Mouse (Mus musculus): ENCODE measurements around the gene 4930435E12Rik.
"Not testable (repeated sequence)": the region's sequence is repeated elsewhere in the genome, so short reads cannot be mapped to it uniquely, and the experiment has no call there.

Gene 4930435E12Rik

DNA sequence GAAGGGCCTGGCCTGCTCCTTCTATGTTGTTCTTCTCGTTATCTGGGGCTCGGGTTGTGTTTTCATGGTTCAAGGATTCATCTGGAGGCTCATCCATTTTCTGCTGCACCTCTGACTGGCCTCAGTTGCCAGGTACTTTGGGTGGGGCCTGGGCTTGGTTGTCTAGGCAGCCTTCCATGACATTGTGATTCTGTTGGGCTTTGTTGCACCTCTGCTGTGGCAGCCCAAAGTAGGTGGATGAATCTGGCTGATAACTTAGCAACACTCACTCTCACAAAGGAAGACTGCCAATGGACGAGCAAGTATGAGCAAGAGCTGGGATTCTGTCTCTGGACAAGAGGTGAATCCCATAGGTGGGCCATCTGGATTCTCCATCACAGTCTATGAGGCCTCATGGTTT is at the start of gene 4930435E12Rik:
Gene 4930435E12Rik, minus strand, starts transcription at position 101 of the 400 bp plus-strand sequence.
- no peak for DNase-seq (ENCODE audit: low read depth, low spot score)

DNA sequence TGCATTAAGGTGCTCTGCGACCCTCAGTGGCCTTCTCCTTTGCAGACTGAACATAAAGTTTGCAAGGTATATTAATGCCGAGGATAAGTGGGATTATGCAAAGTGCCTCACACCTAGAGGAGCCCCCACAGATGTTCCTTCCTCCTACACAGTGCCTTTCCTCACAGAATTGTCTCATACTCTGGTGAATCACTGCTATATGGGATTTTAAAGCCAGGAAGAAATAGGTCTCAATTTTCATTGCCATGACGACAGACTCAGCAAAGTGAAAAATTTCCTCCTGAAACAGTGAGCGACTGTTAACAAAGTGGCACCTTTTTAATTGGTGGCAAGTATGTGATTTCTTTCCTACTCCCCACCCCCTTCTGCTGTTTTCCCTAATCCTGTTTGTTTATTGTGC is 45.9 kb upstream of the 4930435E12Rik start:
- no peak for DNase-seq (ENCODE audit: low read depth, low spot score)

GRCm38 (mm10) chr16:38873231-38873630 is 44.7 kb upstream of the 4930435E12Rik start:
- no peak for DNase-seq (ENCODE audit: low read depth, low spot score)

DNA sequence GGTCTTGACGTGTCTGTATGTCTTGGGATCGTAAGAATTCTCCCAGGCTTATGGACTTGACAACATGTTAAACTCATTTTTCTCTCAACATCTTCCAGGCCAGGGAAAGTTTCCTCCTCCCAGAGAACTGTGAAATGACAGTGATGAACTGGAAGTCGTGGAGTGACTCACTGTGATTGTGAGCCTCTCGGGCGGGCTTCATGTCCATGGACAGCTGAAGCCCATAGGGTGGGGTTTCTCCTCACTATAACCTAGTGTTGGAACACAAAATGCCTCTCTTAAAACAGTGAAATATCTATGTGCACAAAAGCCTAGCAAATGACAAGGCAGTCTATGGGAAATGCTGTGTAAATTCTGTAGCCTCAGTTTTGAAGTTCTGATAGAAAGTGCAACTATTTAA is 35.8 kb upstream of the 4930435E12Rik start:
- no peak for DNase-seq (ENCODE audit: low read depth, low spot score)

DNA sequence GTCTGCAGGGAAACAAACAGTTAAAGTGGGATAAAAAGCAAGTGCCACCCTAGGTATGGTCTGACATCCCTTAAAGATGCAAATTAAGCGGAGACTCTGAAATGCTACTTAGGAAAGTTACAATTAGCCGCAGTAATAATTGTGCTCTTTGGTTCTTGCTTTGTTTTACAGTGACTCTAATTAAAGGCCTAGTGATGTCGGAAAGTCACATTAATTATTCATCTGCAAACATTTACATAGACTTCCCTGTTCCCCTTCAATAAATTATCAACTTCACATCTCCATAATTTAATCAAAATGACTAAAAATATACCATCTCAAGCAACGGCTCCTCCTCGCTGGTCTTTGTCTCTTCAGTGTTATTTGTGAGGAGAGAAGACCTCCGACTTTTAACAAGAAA is 32.0 kb upstream of the 4930435E12Rik start:
- DNase-seq (ENCODE audit: low read depth, low spot score) = no peak

- DNase-seq (ENCODE audit: low read depth, low spot score) = peak; percentile 3
These were observed 29.7 kb upstream of the 4930435E12Rik start for GRCm38 (mm10) chr16:38858120-38858749.

DNA sequence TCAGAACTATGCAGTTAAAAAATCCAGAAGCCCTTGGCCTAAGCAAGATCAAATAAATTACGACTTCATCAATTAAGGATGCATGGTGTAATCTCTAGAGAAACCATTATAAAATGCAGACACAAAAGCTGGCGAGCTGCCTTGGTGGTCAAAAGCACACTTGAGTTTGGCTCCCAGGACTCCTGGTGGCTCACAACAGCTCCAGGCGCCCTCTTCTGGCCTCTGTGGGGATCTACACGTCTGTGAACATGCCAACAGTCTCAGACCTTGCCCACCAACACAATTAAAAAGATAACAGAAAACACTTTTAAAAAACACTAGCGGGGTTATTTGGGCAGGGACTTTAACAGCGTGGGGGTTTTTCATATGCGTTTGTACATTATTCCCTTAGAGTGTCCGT is 16.0 kb downstream of the 4930435E12Rik start:
- peak; percentile 8 for DNase-seq (ENCODE audit: low read depth, low spot score)

GRCm38 (mm10) chr16:38810196-38810595 is 18.4 kb downstream of the 4930435E12Rik start:
- no peak for DNase-seq (ENCODE audit: low read depth, low spot score)

DNA sequence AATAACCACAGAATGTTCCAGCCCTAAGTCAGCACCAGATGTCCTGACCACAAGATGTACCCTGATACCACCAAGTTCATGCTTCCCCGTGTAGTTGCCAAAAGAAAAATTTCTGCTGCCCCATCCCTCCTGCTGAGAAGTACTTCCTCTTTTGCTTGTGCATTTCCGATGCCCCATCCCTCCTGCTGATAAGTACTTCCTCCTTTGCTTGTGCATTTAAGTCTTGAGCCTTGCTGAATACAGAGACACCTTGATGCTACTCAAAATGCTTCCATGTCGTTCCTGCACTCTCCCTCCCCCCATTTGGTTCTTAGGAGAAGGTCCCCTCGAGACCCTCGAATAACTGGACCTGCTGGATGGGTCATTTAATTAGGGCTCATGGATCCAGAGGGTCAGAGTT is 20.8 kb downstream of the 4930435E12Rik start:
- not testable (repeated sequence) for DNase-seq (ENCODE audit: low read depth, low spot score)

DNA sequence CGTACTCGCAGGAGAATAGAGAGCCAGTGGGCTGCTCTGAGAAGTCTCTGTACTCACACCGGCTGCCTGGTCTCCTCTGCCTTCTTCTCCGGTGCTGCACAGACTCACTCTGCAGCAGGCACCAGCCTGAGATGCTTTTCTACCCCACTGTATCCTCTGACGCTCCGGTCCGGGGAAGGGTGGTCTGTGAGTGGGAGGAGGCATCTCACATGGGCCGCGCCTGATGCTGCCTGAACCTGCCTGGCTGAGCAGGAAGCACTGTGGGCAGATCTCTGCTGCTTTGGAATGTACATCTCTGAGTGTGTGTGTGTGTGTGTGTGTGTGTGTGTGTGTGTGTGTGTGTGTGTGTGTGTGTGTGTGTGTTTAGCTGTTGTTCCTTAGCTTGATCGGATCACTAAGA is 28.5 kb downstream of the 4930435E12Rik start, which contains the start of gene Upk1b:
Gene Upk1b, minus strand, starts transcription at position 238 of the 400 bp plus-strand sequence.
- no peak for DNase-seq (ENCODE audit: low read depth, low spot score)

GRCm38 (mm10) chr16:38798957-38799450 is 29.5 kb downstream of the 4930435E12Rik start:
- no peak for DNase-seq (ENCODE audit: low read depth, low spot score)

DNA sequence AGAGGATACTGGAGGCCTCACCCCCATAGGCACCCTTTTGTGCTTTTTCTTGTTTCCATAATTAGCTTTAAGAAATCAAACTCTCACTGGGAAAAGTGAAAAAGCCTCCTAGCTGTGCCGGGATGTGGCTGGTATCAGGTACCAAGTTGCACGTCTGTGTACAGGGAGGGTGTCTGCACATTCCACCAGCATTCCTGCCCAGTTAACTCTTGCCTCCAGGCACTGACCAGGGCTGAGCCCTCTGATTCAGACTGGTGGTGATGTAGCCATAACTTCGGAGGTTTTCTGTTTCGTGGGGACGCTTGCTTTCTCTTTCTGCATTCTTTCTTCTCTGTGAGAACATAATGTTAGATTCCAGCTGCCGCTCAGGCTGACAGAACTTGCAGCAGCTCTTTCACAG is 35.4 kb downstream of the 4930435E12Rik start:
- no peak for DNase-seq (ENCODE audit: low read depth, low spot score)

GRCm38 (mm10) chr16:38789966-38790365 is 38.6 kb downstream of the 4930435E12Rik start:
- DNase-seq (ENCODE audit: low read depth, low spot score) = no peak

DNA sequence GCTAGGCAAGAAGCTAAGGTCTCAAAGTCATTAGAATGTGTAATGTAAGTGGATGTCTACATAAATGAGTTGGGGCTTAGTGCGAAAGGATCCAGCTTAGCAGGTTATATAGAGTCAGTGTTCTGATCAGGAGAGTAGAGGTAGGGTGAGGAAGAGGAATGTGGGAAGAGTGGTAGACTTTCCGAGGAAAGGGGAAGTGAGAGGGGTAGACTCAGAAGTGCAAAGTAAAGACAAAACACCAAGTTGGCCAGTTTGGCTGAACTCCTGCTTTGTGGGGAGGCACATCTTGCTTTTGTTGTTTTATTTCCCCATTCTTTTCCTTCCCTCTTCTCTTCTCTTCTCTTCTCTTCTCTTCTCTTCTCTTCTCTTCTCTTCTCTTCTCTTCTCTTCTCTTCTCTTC is 39.5 kb downstream of the 4930435E12Rik start:
- no peak for DNase-seq (ENCODE audit: low read depth, low spot score)

DNA sequence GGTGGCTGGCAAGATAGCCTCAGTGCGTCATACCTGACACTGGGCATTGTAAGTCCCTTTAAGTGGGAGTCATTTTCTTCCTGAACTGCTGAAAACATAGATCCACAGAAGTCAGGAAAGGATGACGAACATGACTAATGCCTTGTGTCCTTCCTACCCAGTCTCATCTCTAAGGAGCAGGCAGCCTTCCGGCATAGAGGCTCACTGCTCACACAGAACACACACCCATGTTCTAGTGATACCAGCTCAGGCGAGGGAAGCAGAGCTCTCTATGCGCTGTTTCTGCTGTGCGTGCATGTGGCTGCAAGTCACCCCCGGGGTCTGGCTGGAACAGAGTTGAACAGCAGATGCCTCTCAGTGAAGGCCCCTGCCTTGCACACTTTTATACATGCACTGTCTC is 43.2 kb downstream of the 4930435E12Rik start:
- DNase-seq (ENCODE audit: low read depth, low spot score) = no peak

GRCm38 (mm10) chr16:38782524-38783067 is 46.0 kb downstream of the 4930435E12Rik start:
- no peak for DNase-seq (ENCODE audit: low read depth, low spot score)

DNA sequence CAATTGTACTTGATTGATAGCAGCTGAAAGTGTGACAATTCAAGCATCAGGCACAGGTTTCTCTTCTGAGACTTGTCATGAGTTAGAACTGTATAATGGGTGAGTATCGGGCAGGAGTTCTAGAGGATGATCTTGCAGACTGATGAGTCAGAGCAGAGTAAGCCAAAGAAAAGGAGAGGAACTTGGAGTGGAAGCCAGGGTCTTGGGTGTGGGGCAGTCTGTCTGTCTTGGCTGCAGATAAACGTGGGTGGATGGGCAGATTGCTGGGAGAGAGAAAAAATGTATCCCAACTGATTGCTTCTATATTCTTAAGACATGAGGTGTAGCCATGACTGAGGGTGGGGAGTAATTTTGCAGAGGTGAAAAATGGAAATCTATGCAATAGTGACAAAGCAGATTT is 46.6 kb downstream of the 4930435E12Rik start:
- DNase-seq (ENCODE audit: low read depth, low spot score) = no peak

GRCm38 (mm10) chr16:38780960-38781572 is 47.5 kb downstream of the 4930435E12Rik start:
- no peak for DNase-seq (ENCODE audit: low read depth, low spot score)

DNA sequence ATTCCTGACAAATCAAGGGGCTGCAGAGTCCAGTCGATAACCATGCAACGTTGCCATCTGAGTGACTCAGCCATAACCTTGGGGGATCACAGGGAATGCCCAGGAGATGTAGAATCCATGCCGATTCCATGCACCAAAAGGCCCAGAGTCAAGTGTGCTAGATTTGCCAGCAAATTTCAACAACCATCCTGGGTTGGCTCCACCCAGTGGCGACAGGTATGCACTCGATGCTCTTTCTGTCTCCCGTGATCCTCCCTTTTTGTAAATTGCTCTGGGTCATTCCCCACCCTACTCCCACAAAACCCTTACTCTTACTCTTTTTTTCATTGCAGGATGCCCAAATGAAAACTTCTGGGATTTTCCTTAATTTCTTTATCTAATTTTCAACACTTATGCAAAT is 52.2 kb downstream of the 4930435E12Rik start:
- no peak for DNase-seq (ENCODE audit: low read depth, low spot score)

- no peak for DNase-seq (ENCODE audit: low read depth, low spot score)
These were observed 53.4 kb downstream of the 4930435E12Rik start for GRCm38 (mm10) chr16:38774964-38775746.

DNA sequence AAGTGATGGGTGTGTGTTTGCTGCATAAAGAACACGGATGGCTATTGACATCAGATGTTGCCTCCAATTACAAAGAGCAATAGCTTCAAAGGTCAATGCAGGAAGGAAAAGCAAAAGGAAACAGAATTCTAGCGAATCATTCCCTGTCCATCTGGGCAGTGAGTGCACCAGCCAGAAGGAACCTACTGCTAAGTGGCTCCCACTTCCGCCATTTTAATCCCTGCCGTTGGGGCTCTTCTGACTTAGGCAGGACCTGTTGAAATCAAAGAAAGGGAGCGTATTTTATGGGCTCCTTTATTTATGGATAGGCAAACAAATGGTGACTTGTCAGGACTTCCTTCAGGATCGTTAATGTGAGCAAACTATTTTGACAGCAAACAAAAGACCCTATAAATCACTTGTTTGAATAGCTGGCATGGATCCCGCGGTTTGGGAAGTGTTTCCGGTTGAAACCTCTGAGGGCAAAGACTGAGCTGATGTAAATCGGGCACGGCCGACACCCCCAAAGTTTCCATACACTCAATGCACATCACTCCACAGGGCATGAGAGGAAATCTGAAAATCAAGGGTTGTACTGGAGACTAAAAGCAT is 55.5 kb downstream of the 4930435E12Rik start:
- DNase-seq (ENCODE audit: low read depth, low spot score) = no peak

DNA sequence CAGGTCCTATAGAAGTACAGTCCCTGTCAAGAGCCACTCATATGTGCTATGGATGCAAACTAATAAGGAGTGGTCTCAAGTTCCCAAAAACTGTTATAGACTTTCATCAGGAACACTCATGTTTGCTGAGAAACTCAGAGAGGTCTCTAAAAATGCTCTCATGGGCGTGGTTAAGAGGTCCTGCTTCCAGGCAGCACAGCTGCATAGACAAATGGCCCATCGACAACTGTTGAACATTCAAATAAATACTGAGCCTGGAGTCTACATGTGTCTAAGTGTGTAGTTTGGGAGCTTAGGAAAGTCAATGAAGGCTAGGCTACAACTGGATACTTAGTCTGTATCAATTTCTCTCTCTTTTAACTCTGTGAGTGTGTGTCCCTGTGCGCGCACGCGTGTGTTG is 57.4 kb downstream of the 4930435E12Rik start:
- DNase-seq (ENCODE audit: low read depth, low spot score) = no peak

Data from c-Kit-negative CD71-positive TER-119-positive erythroid progenitor cells, embryonic 14.5 days (primary cell).